Mouse (Mus musculus): ENCODE measurements around the gene Rhag. TPM values are rescaled to one million over a fixed set of nuclear protein-coding genes. Genes with fewer than 3 reads are reported as not detected.

Rhag gene
- total RNA-seq, 4 experiments from 2014 or later, result not detected

- no peak for DNase-seq (ENCODE audit: low spot score in 2 of 2)
Observed at GRCm38 (mm10) chr17:40874701-40875100, 63.8 kb downstream of the Rhag start.

- no peak for DNase-seq (ENCODE audit: low spot score in 2 of 2)
Observed at GRCm38 (mm10) chr17:40875568-40875967, 64.6 kb downstream of the Rhag start.

- no peak for DNase-seq (ENCODE audit: low spot score in 2 of 2)
Observed at GRCm38 (mm10) chr17:40877741-40878140, 66.8 kb downstream of the Rhag start.

- no peak for DNase-seq (ENCODE audit: low spot score in 2 of 2)
Observed at GRCm38 (mm10) chr17:40879528-40879923, 68.6 kb downstream of the Rhag start.

GRCm38 (mm10) chr17:40879924-40880691 lies 69.2 kb downstream of the Rhag start, which contains the start of gene 9130008F23Rik:
Gene 9130008F23Rik, minus strand, starts transcription at chr17:40880559.
- peak; percentile 8 to 36 for DNase-seq (ENCODE audit: low spot score in 2 of 2)

DNA sequence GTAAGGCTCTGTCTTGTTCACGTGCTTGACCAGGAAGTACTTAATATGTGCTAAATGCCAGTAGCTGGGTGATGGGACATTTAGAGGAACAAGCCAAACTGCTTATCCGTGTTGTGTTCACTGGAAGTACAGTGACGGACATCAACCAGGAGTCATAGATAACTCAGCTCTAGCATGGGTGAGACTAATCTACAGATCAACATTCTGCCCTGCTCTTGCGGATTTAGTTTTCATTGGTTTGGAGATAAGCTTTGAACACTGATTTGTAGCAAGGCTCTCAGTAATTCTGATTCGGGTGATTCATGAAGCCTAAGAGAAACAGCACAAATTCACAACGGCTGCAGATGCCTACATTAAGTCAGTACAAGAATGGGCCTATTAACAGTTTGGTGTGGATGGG lies 71.2 kb downstream of the Rhag start:
- no peak for DNase-seq (ENCODE audit: low spot score in 2 of 2)

DNA sequence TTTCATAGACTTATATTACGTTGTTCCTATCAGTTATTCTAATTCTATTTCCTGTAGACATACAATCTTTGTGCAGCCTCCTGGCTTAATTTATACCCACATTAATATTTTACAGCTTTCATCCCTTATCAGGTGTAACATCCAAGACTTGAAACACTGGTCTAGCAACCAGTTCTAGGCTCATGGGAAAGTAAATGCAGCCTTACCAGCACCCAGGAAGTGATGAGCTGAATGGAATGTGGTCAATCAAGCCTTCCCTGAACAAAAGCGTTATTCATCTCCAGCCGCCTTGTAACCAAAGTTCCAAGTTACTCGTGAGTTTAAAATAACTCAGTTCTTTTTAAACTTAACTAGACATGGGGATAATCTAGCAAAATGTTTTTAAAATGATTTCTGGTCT lies 74.2 kb downstream of the Rhag start:
- no peak for DNase-seq (ENCODE audit: low spot score in 2 of 2)

DNA sequence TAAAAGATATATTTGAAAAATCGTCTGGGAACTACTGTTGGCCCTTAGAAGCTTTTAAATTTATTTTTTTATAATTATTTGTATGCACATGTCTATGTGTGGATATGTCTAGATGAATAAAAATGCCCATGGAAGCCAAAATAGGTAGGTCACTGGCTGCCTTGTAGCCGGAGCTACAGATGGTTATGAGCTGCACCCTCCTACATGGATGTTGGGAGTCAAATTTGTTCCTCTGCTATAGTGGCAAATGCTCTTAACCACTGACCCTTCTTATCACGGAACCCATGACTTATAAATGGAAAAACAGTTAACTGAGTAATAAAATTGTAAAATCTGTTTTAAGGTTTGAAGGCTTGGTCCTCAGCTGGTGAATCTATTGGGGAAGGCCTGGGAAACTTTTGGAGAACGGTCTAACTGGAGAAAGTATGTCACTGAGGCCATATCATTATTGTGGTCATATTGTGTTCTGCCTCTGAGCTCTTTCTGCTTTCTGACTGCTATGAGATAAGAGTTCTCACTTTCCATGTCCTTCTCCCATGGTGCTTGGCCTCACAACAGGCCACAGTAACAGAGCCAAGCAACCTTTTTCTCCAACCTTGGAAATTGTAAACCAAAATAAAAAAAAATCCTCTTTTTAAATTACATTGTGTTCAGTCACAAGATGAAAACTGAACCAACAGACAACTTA lies 77.1 kb downstream of the Rhag start:
- DNase-seq (ENCODE audit: low spot score in 2 of 2), result no peak

Other genes starting within 250 kb of the Rhag start
- not detected for gene Esp6, start 249.6 kb upstream of the Rhag start, total RNA-seq (2022)
- gene Esp4, start 212.5 kb upstream of the Rhag start, total RNA-seq (2022), result not detected
- not detected for gene Esp3, start 179.1 kb upstream of the Rhag start, total RNA-seq (2022)
- gene Esp1, start 84.0 kb upstream of the Rhag start, total RNA-seq (2022), result not detected
- not detected for gene Crisp2, start 4.1 kb upstream of the Rhag start, total RNA-seq (2022)
- under 1 TPM; 0.22 to 0.58 (median 0.28) TPM for gene 9130008F23Rik, start 69.4 kb downstream of the Rhag start, total RNA-seq (2022)
- gene Glyatl3, start 103.2 kb downstream of the Rhag start, total RNA-seq (2022), result not detected
- 10 to 100 TPM; 69.5 to 85.6 (median 75.1) TPM for gene Mut, start 123.6 kb downstream of the Rhag start, total RNA-seq (2022)
- 1 to 10 TPM; 2.1 to 4.3 (median 3.2) TPM for gene Cenpq, start 123.9 kb downstream of the Rhag start, total RNA-seq (2022)